Mouse (Mus musculus) MEL (cell line): ENCODE measurements at regions not wholly inside any gene's neighbourhood (a gene's known extent, or its start where the extent isn't known, plus 50 kb on each side); places are given as distances from the start of the nearest gene placed in this dataset.

Experiments used
- DNase-seq: peaks from one replicate; pipeline ENCODE4 v3.0.0; 2011; ENCODE audit warnings: low read depth, low spot score
- H3K27ac ChIP-seq: 2 replicates; pipeline ENCODE4 v1.5.1; 2012; ENCODE audit warnings: low read depth, mild to moderate bottlenecking, control low read depth, low read length, moderate library complexity; ENCODE audit not compliant: control insufficient read depth
- H3K27me3 ChIP-seq, 2 experiments: fragments of 150-350 bp in 1 of 2; sonication (generic) in 1 of 2; 2 replicates each; pipeline ENCODE4 v1.6.1; 2012; ENCODE audit warnings: low read length in 2 of 2, mild to moderate bottlenecking in 2 of 2, improper control_type of control experiment in 1 of 2, moderate library complexity in 1 of 2; ENCODE audit not compliant: insufficient read depth in 2 of 2, control insufficient read depth in 1 of 2
- H3K36me3 ChIP-seq, 2 experiments: 2 replicates each; pipeline ENCODE4 v1.6.1; 2012 to 2014; ENCODE audit warnings: low read length in 2 of 2, improper control_type of control experiment in 1 of 2, inconsistent platforms in 1 of 2, mild to moderate bottlenecking in 1 of 2; ENCODE audit not compliant: insufficient read depth in 2 of 2, control insufficient read depth in 1 of 2
- H3K4me1 ChIP-seq, 2 experiments: fragments of 150-350 bp in 1 of 2; sonication (generic) in 1 of 2; 2 replicates each; pipeline ENCODE4 v1.6.1; 2012; ENCODE audit warnings: low read length in 2 of 2, improper control_type of control experiment in 1 of 2, mild to moderate bottlenecking in 1 of 2; ENCODE audit not compliant: insufficient read depth in 2 of 2, control insufficient read depth in 1 of 2
- H3K4me3 ChIP-seq, 2 experiments: fragments of 150-350 bp in 1 of 2; sonication (generic) in 1 of 2; 2 replicates each; pipeline ENCODE4 v1.5.1; 2012; ENCODE audit warnings: low read depth in 2 of 2, low read length in 2 of 2, mild to moderate bottlenecking in 2 of 2, moderate library complexity in 2 of 2, control low read depth in 1 of 2, improper control_type of control experiment in 1 of 2; ENCODE audit not compliant: control insufficient read depth in 1 of 2, insufficient read depth in 1 of 2
- H3K79me2 ChIP-seq: 2 replicates; pipeline ENCODE4 v1.6.1; 2012; ENCODE audit warnings: mild to moderate bottlenecking, low read length, moderate library complexity; ENCODE audit not compliant: control insufficient read depth, poor library complexity, insufficient read depth
- H3K9ac ChIP-seq: 2 replicates; pipeline ENCODE4 v1.6.1; 2012; ENCODE audit warnings: low read depth, mild to moderate bottlenecking, control low read depth, low read length, moderate library complexity; ENCODE audit not compliant: control insufficient read depth, poor library complexity, severe bottlenecking
- H3K9me3 ChIP-seq: fragments of 150-350 bp; sonication (generic); replicated peaks from 2 replicates; pipeline ENCODE4 v1.6.1; 2012; ENCODE audit warnings: mild to moderate bottlenecking, low read length, improper control_type of control experiment, moderate library complexity; ENCODE audit not compliant: insufficient read depth
- BHLHE40 ChIP-seq: IDR thresholded peaks from 2 replicates; pipeline ENCODE4 v1.6.1; 2012; ENCODE audit warnings: low read depth, mild to moderate bottlenecking, inconsistent platforms, low read length, improper control_type of control experiment, borderline replicate concordance
- CTCF ChIP-seq, 3 experiments: IDR thresholded peaks in 2 of 3; conservative IDR thresholded peaks in 1 of 3; 2 replicates each; pipeline ENCODE4 v1.5.1; 2011 to 2012; ENCODE audit warnings: low read length in 3 of 3, low read depth in 2 of 3, mild to moderate bottlenecking in 2 of 3, improper control_type of control experiment in 1 of 3, inconsistent platforms in 1 of 3, mixed read lengths in 1 of 3, moderate library complexity in 1 of 3; ENCODE audit not compliant: control insufficient read depth in 1 of 3, insufficient read depth in 1 of 3, poor library complexity in 1 of 3, severe bottlenecking in 1 of 3
- E2F4 ChIP-seq: IDR thresholded peaks from 2 replicates; pipeline ENCODE4 v1.6.1; 2011; ENCODE audit warnings: low read depth, low read length, improper control_type of control experiment, borderline replicate concordance
- GABPA ChIP-seq: IDR thresholded peaks from 2 replicates; pipeline ENCODE4 v1.6.1; 2012; ENCODE audit warnings: low read depth, mild to moderate bottlenecking, inconsistent platforms, low read length, improper control_type of control experiment, moderate library complexity
- MAZ ChIP-seq: IDR thresholded peaks from 2 replicates; pipeline ENCODE4 v1.6.1; 2012; ENCODE audit warnings: low read depth, mild to moderate bottlenecking, inconsistent platforms, low read length, improper control_type of control experiment
- MYB ChIP-seq: IDR thresholded peaks from 2 replicates; pipeline ENCODE4 v1.6.1; 2011; ENCODE audit warnings: mild to moderate bottlenecking, low read depth, low read length, improper control_type of control experiment
- SMC3 ChIP-seq: IDR thresholded peaks from 2 replicates; pipeline ENCODE4 v1.6.1; 2011; ENCODE audit warnings: low read depth, low read length, improper control_type of control experiment
- TAL1 ChIP-seq: IDR thresholded peaks from 2 replicates; pipeline ENCODE4 v1.6.1; 2012; ENCODE audit warnings: mild to moderate bottlenecking, inconsistent platforms, low read length, moderate library complexity, mixed read lengths
- UBTF ChIP-seq: IDR thresholded peaks from 2 replicates; pipeline ENCODE4 v1.6.1; 2012; ENCODE audit warnings: low read depth, mild to moderate bottlenecking, inconsistent platforms, low read length, improper control_type of control experiment, moderate library complexity, borderline replicate concordance; ENCODE audit not compliant: insufficient read depth
- ZC3H11A ChIP-seq: IDR thresholded peaks from 2 replicates; pipeline ENCODE4 v1.6.1; 2012; ENCODE audit warnings: low read depth, mild to moderate bottlenecking, inconsistent platforms, low read length, improper control_type of control experiment
- ZMIZ1 ChIP-seq: IDR thresholded peaks from 2 replicates; pipeline ENCODE4 v1.6.1; 2012; ENCODE audit warnings: low read depth, mild to moderate bottlenecking, inconsistent platforms, low read length, improper control_type of control experiment, moderate library complexity
- ZNF384 ChIP-seq: IDR thresholded peaks from 2 replicates; pipeline ENCODE4 v1.6.1; 2012; ENCODE audit warnings: low read depth, mild to moderate bottlenecking, inconsistent platforms, low read length, improper control_type of control experiment

- H3K4me1 ChIP-seq, result peaks cover 0 to 41% of the 10 kb centered on the region in 2 experiments; a peak in 3 of 4 replicates
- H3K9me3 ChIP-seq, result no peaks in the 10 kb centered on the region
- H3K4me3 ChIP-seq, result no peak overlapping the region
- H3K9ac ChIP-seq, result no peak overlapping the region
- DNase-seq, result no peak
- no peak for TF ChIP-seq SMC3
- no peak for TF ChIP-seq MAZ
- no peak for TF ChIP-seq ZNF384
- H3K27ac ChIP-seq, result no peak overlapping the region
- peaks cover 0 to 18% of the 10 kb centered on the region in 2 experiments; a peak in 2 of 4 replicates for H3K36me3 ChIP-seq
- H3K27me3 ChIP-seq, result no peaks in the 10 kb centered on the region
- no peaks in the 10 kb centered on the region for H3K79me2 ChIP-seq
These were observed 53.9 kb upstream of the Mdm1 start for GRCm38 (mm10) chr10:118087570-118088340.

- H3K36me3 ChIP-seq, result peaks cover 0 to 15% of the 10 kb centered on the region in 2 experiments; a peak in 2 of 4 replicates
- no peak for DNase-seq
- no peak overlapping the region for H3K9ac ChIP-seq
- no peaks in the 10 kb centered on the region for H3K9me3 ChIP-seq
- H3K4me3 ChIP-seq, result no peak overlapping the region
- H3K4me1 ChIP-seq, result peaks cover 0 to 36% of the 10 kb centered on the region in 2 experiments; a peak in 3 of 4 replicates
- H3K79me2 ChIP-seq, result no peaks in the 10 kb centered on the region
- no peaks in the 10 kb centered on the region for H3K27me3 ChIP-seq
- TF ChIP-seq E2F4, result no peak
- TF ChIP-seq BHLHE40, result no peak
- no peak for TF ChIP-seq TAL1
- no peak for TF ChIP-seq ZC3H11A
- TF ChIP-seq CTCF (IDR thresholded peaks at IDR 0.05 in 2 of 3, conservative IDR thresholded peaks at IDR 0.05 in 1 of 3; ENCODE audit: control insufficient read depth in 1 of 3, insufficient read depth in 1 of 3, low read depth in 2 of 3, low read length in 3 of 3, poor library complexity in 1 of 3, severe bottlenecking in 1 of 3), result no peak
- no peak for TF ChIP-seq MYB
- TF ChIP-seq UBTF, result no peak
- TF ChIP-seq SMC3, result no peak
- no peak overlapping the region for H3K27ac ChIP-seq
These were observed 53.1 kb upstream of the Mdm1 start for GRCm38 (mm10) chr10:118088499-118088898.

GRCm38 (mm10) chr10:118089879-118090278 is 51.7 kb upstream of the Mdm1 start:
- no peak for DNase-seq
- H3K4me1 ChIP-seq, result peaks cover 0 to 36% of the 10 kb centered on the region in 2 experiments; a peak in 3 of 4 replicates
- H3K36me3 ChIP-seq, result peaks cover 0 to 15% of the 10 kb centered on the region in 2 experiments; a peak in 2 of 4 replicates
- TF ChIP-seq GABPA, result no peak
- no peak for TF ChIP-seq ZMIZ1
- H3K27me3 ChIP-seq, result no peaks in the 10 kb centered on the region
- no peaks in the 10 kb centered on the region for H3K9me3 ChIP-seq
- no peak overlapping the region for H3K27ac ChIP-seq
- H3K9ac ChIP-seq, result no peak overlapping the region
- no peak overlapping the region for H3K4me3 ChIP-seq
- no peaks in the 10 kb centered on the region for H3K79me2 ChIP-seq
